Mouse (Mus musculus): ENCODE results near the gene Rab6b.
A peak's percentile ranks its signal among the peaks of the same experiment; 100 is the strongest.

Gene Rab6b

GRCm38 (mm10) chr9:103111621-103112470 lies at the start of gene Rab6b:
Gene Rab6b (plus strand): TSS chr9:103111787.
- DNase-seq, result peak; percentile 83

- no peak for DNase-seq
These were observed 48.0 kb upstream of the Rab6b start for GRCm38 (mm10) chr9:103063591-103063990.

DNA sequence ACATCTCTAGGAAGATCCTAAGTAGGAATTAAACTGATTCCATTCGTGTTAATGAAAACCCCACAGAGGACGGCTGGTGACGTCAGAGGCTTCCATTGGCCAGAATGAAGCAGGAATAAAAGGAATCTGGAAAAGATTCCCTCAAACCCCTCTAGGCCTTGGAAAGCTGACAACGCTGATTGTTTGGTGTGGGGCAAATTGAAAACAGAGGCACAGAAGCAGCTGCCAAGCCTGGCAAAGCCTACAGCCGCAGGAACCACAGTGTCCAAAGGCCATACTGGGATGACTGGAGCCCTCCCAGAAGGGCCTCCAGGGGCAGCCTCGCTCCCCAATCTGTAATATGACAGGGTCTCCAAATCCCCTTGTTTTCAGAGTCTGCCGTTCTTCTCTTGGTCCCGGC lies 44.7 kb upstream of the Rab6b start:
- no peak for DNase-seq

GRCm38 (mm10) chr9:103067651-103068050 lies 43.9 kb upstream of the Rab6b start:
- DNase-seq, result peak; percentile 58

DNA sequence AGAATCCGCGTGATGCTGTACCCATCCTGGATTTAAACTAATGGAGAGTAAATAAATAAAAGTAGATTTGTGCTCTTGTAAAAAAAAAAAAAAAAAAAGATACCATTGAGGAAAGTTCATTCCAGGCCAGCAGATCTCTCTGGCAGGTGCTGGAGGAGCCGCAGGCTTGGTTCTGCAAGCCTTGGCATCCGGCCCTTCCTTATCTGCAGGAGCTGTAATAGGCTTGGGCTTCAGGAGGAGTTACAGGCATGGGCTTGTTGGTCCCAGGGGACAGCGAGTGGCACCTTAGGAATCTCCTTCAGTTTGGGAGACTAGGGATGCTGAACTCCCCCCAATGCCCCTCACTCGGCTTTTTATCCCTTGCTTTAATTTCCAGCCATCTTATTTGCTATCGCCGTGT lies 42.8 kb upstream of the Rab6b start:
- DNase-seq, result peak; percentile 66

- DNase-seq, result no peak
These were observed 39.9 kb upstream of the Rab6b start for GRCm38 (mm10) chr9:103071541-103072203.

DNA sequence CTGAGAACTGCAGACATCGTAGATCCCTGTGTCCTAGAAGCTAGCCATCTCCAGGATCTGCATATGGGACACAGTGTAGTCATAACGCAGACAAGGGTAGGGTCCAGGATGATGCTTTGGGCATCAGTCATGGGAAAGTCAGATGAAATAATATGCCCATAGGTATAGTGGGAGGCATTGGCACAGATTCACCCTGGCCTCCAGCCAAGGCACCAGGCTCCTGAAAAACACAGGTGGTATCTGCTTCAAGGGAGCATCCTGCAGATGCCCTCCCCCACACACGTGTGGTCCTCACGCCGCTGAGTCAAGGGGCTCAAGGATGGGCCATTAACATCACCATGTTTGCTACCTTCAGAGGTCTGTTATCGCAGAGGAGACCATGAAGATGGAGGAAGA lies 39.4 kb upstream of the Rab6b start:
- no peak for DNase-seq

DNA sequence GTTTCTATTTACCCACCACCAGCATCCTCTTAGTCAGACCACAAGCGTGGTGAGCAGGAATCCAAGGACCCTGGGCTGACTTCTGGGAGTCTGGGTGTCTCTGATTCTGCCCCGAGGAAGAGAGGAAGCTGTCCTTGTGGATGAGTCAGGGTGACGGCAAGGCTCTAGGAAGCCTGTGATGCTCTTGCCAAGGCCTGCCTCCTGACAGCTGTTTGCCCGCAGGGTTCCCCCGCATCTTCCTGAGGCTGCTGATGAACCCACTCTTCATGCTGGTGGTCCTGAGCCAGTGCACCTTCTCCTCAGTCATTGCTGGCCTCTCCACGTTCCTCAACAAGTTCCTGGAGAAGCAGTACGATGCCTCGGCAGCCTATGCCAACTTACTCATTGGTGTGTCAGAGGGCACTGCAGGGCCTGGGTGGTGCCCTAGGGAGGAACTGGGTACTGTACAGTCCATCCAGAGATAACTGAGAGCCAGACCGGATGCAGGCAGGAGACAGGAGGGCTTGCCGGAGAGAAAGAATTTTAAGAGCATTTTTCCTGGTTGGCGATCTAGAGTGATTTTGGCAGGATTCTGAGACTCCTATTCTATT lies 38.6 kb upstream of the Rab6b start:
- DNase-seq, result no peak

GRCm38 (mm10) chr9:103076836-103077531 lies 34.6 kb upstream of the Rab6b start:
- DNase-seq, result no peak

GRCm38 (mm10) chr9:103078194-103078691 lies 33.3 kb upstream of the Rab6b start:
- no peak for DNase-seq

- no peak for DNase-seq
These were observed 31.4 kb upstream of the Rab6b start for GRCm38 (mm10) chr9:103080211-103080610.

DNA sequence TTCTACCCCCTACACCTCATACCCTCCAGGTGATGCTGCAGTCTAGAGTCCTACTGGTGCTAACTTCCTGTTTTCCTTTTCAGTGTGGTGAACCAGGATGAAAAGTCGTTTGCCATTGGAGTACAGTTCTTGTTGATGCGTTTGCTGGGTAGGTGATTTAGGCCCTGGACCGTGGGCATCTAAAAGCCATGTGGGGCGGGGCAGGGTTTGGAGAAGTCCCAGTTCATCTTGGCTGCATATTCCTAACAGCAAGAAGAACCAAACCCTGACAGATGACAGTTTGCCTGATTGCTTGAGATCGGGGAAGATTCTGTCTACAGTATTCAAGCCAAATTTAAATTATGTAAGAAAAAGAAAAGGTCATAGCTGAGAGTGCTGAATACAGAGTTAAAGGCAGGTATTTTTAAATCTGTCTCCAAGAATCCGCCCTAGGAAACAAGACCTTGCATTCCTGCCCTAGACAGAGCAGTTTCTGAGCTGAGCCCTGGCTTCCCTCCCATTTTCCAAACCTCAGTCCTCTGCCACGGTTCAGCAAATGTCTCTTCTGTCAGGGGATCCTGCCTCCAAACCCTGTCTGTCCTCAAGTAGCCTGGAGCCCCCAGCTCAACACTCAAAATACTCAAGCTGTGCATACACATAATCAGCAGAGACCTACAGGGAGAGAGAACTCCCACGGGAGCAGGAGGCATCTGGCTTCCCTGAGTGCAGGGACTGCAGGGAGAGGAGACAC lies 29.2 kb upstream of the Rab6b start:
- no peak for DNase-seq

DNA sequence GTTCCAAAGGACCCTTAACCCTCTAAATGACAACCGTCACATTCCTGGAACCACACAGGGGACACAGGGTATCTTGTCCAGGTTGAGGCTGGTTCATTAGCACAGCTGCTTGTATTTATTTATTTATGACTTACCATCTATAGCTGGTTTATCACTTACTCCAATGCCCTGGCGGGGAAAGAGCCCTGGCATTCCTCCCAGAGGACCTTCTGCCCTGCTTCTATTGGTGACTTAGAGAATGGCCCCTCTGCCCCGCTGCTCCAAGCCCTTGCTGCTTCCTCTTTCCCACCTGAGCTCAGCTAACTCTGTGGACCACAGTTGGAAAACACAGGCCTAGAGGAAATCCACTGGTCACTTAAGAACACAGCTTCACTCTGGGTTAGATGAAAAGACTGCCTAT lies 28.2 kb upstream of the Rab6b start:
- no peak for DNase-seq

DNA sequence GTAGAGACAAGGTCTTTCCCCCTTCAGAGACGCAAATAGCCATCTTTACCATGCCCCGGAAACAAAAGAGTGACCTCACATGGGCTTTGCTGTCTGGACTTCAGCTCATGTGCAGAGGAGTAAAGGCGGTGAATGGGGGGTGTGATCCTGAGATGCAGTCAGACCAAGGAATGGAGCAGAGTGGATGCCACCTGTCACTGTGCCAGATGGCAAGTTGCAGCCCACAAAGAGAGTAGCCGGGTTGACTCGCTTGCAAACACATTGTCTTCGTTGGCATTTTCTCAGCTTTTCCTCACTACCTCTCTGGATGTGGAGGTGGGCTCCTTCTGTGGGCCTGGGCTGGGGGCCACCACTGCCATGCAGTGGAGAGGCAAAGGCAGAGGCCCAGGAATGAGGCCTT lies 24.9 kb upstream of the Rab6b start:
- DNase-seq, result no peak

DNA sequence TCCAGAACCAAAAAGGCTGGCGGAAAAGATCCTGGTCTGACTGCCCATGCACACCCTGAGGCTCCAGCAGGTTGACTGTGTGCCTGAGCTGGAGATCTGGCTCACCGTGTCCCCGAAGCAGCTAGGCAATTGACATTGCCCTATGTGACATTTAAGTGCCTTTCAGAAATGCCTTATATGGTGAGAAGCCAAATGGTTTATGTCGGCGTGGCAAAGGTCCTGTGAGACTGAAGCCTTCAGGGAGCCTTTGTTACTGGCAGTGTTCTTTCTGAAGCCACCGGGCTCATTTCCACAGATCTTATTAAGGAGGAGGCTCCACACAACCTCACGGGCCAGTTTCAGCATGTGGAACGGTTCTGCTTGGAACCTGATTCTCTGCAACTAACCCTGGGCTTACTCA lies 24.3 kb upstream of the Rab6b start:
- no peak for DNase-seq

DNA sequence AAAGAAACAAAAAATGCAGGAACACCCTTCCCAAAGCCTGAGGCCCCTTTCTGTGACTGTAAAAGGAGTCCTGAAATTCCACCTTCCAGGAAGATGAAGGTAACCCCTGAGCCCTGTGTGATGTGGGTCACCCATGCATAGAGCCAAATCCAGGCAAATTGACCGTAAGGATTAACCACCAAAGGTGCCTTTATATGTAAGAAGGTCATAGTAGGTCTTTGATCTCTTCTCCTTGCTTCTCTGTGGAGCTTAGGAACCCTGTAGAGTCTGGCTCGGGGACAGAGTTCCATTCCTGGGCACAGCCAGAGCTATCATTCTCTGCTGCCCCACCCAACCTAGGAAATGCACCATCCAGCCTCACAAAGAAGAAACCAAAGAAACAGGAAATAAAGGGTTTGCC lies 22.9 kb upstream of the Rab6b start:
- no peak for DNase-seq

DNA sequence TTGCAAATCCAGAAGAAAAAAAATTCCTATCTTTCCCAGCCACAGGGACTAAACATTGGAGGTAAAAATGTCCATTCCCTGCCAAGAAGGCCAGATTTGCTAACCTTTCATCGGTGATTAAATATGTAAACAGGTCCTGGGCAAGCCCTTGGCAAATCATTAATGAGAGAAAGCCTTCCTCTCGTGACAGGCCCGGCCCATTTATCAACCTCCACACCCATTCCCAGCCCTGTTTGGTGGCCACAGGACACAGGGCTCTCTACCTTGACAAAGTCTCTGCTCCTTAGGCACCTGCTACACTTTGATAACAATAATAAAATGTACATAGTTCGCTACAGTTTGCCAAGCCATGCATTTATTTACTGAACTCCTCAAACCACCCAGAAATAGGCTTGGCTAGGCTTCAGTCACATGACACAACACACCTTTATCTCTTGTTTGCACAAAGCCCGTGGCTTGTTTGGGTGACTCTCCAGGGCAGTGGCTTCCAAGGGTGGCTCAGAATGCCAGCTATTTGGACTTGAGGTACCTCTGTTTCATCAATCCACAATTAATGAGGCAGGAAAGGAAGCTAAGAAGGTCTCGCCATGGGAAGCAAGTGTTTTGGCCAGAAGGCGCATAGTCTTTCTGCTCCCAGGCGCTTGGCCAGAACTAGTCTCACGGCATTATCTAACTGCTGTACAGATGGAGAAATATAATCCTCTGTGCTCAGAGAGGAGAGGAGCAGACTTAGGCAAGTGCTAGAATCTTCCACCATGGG lies 21.3 kb upstream of the Rab6b start:
- DNase-seq, result peak; percentile 73

GRCm38 (mm10) chr9:103091039-103091883 lies 20.3 kb upstream of the Rab6b start:
- no peak for DNase-seq

DNA sequence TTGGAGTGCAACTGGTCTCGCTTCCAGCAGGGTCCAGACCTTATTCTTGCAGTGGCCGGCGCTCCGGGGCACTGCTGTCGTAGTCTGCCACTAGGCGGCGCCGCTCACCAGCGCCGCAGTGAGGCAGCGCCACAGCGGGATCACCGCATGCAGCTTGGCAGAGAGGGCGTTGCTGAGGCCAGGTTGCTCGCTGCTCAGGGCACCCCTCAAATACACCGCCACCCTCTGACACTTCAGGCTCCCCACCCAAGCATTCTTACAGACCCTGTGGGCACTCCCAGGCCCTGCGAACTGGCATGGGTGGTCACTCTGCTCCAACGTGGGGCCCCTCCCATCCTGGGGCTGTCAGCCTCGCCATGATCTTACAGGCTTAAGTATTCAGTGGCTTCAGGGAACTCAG lies 19.3 kb upstream of the Rab6b start:
- DNase-seq, result peak; percentile 87

GRCm38 (mm10) chr9:103093681-103094080 lies 17.9 kb upstream of the Rab6b start:
- DNase-seq, result no peak

- peak; percentile 40 for DNase-seq
These were observed 3.2 kb upstream of the Rab6b start for GRCm38 (mm10) chr9:103108341-103108798.
